Mouse (Mus musculus): ENCODE data around the gene Sulf2. TPM values are rescaled to one million over a fixed set of nuclear protein-coding genes. Genes with fewer than 3 reads are reported as not detected.

The Sulf2 gene
- total RNA-seq, 2 experiments from 2014 or later: 104 to 114 TPM

GRCm38 (mm10) chr2:166079231-166079630 is 76.2 kb downstream of the Sulf2 start:
- no peak for DNase-seq (ENCODE audit: low spot score in 2 of 2)
- intact Hi-C loops (cut with DNase I): no loop called here

GRCm38 (mm10) chr2:166077371-166077770 is 78.1 kb downstream of the Sulf2 start:
- intact Hi-C loops (cut with DNase I): no loop called here
- no peak for DNase-seq (ENCODE audit: low spot score in 2 of 2)

- intact Hi-C loops (cut with DNase I): no loop called here
- DNase-seq (ENCODE audit: low spot score in 2 of 2): no peak
Observed at GRCm38 (mm10) chr2:166074322-166074721, 81.1 kb downstream of the Sulf2 start.

GRCm38 (mm10) chr2:166073082-166073481 is 82.4 kb downstream of the Sulf2 start:
- intact Hi-C loops (cut with DNase I): no loop called here

GRCm38 (mm10) chr2:166071889-166072288 is 83.6 kb downstream of the Sulf2 start:
- intact Hi-C loops (cut with DNase I): no loop called here
- DNase-seq (ENCODE audit: low spot score in 2 of 2): no peak

More at GRCm38 (mm10) chr2:166073082-166073481, 82.4 kb downstream of the Sulf2 start:
- no peak for DNase-seq (ENCODE audit: low spot score in 2 of 2)

- DNase-seq (ENCODE audit: low spot score in 2 of 2): no peak
Observed at GRCm38 (mm10) chr2:166071481-166071880, 84.0 kb downstream of the Sulf2 start.

GRCm38 (mm10) chr2:166069738-166070137 is 85.7 kb downstream of the Sulf2 start:
- DNase-seq (ENCODE audit: low spot score in 2 of 2): no peak
- intact Hi-C loops (cut with DNase I): no loop called here

More at GRCm38 (mm10) chr2:166071481-166071880, 84.0 kb downstream of the Sulf2 start:
- intact Hi-C loops (cut with DNase I): no loop called here

- intact Hi-C loops (cut with DNase I): no loop called here
- peak in 1 of 2 experiments; percentile 58 for DNase-seq (ENCODE audit: low spot score in 2 of 2)
Observed at GRCm38 (mm10) chr2:166069164-166069563, 86.3 kb downstream of the Sulf2 start.

- intact Hi-C loops (cut with DNase I): no loop called here
- no peak for DNase-seq (ENCODE audit: low spot score in 2 of 2)
Observed at GRCm38 (mm10) chr2:166068261-166068660, 87.2 kb downstream of the Sulf2 start.

- DNase-seq (ENCODE audit: low spot score in 2 of 2): no peak
- intact Hi-C loops (cut with DNase I): no loop called here
Observed at GRCm38 (mm10) chr2:166066434-166066833, 89.0 kb downstream of the Sulf2 start.

GRCm38 (mm10) chr2:166062431-166062830 is 93.0 kb downstream of the Sulf2 start:
- DNase-seq (ENCODE audit: low spot score in 2 of 2): no peak
- intact Hi-C loops (cut with DNase I): no loop called here

- intact Hi-C loops (cut with DNase I): no loop called here
- no peak for DNase-seq (ENCODE audit: low spot score in 2 of 2)
Observed at GRCm38 (mm10) chr2:166062008-166062407, 93.5 kb downstream of the Sulf2 start.

GRCm38 (mm10) chr2:166059684-166060423 is 95.6 kb downstream of the Sulf2 start:
- DNase-seq (ENCODE audit: low spot score in 2 of 2): peak; percentile 55 to 95
- intact Hi-C loops (cut with DNase I): no loop called here

GRCm38 (mm10) chr2:166054002-166054539 is 101.4 kb downstream of the Sulf2 start:
- intact Hi-C loops (cut with DNase I): loop anchor here (5.0 kb wide), 1 partner anchor 527 kb away; no protein-coding TSS in a partner anchor

GRCm38 (mm10) chr2:166051966-166052365 is 103.5 kb downstream of the Sulf2 start:
- peak in 1 of 2 experiments; percentile 83 for DNase-seq (ENCODE audit: low spot score in 2 of 2)
- intact Hi-C loops (cut with DNase I): loop anchor here (5.0 kb wide), 1 partner anchor 525 kb away; no protein-coding TSS in a partner anchor

More at GRCm38 (mm10) chr2:166054002-166054539, 101.4 kb downstream of the Sulf2 start:
- DNase-seq (ENCODE audit: low spot score in 2 of 2): peak in 1 of 2 experiments; percentile 41

- no peak for DNase-seq (ENCODE audit: low spot score in 2 of 2)
Observed at GRCm38 (mm10) chr2:166051421-166051820, 104.0 kb downstream of the Sulf2 start.

GRCm38 (mm10) chr2:166048852-166049251 is 106.6 kb downstream of the Sulf2 start:
- intact Hi-C loops (cut with DNase I): loop anchor here (5.0 kb wide), 2 partner anchors 47 to 272 kb away; no protein-coding TSS in a partner anchor
- DNase-seq (ENCODE audit: low spot score in 2 of 2): no peak

More at GRCm38 (mm10) chr2:166051421-166051820, 104.0 kb downstream of the Sulf2 start:
- intact Hi-C loops (cut with DNase I): loop anchor here (5.0 kb wide), 1 partner anchor 524 kb away; no protein-coding TSS in a partner anchor

- intact Hi-C loops (cut with DNase I): loop anchor here (2.0 to 5.0 kb wide), 4 partner anchors 46 to 271 kb away; no protein-coding TSS in a partner anchor
- DNase-seq (ENCODE audit: low spot score in 2 of 2): no peak
Observed at GRCm38 (mm10) chr2:166047931-166048330, 107.5 kb downstream of the Sulf2 start.

GRCm38 (mm10) chr2:166045549-166046501 is 109.6 kb downstream of the Sulf2 start:
- peak in 1 of 2 experiments; percentile 54 for DNase-seq (ENCODE audit: low spot score in 2 of 2)
- intact Hi-C loops (cut with DNase I): loop anchor here (2.0 to 5.0 kb wide), 4 partner anchors 44 to 269 kb away; no protein-coding TSS in a partner anchor

Measured in left cerebral cortex, postnatal 25 days (tissue).